Mouse (Mus musculus): ENCODE measurements around the gene Exoc3l. TPM values are rescaled to one million over a fixed set of nuclear protein-coding genes. Genes with fewer than 3 reads are reported as not detected.

Gene Exoc3l
- total RNA-seq, 4 experiments from 2014 or later, result 3.6 to 6.2 (median 4.8) TPM

DNA sequence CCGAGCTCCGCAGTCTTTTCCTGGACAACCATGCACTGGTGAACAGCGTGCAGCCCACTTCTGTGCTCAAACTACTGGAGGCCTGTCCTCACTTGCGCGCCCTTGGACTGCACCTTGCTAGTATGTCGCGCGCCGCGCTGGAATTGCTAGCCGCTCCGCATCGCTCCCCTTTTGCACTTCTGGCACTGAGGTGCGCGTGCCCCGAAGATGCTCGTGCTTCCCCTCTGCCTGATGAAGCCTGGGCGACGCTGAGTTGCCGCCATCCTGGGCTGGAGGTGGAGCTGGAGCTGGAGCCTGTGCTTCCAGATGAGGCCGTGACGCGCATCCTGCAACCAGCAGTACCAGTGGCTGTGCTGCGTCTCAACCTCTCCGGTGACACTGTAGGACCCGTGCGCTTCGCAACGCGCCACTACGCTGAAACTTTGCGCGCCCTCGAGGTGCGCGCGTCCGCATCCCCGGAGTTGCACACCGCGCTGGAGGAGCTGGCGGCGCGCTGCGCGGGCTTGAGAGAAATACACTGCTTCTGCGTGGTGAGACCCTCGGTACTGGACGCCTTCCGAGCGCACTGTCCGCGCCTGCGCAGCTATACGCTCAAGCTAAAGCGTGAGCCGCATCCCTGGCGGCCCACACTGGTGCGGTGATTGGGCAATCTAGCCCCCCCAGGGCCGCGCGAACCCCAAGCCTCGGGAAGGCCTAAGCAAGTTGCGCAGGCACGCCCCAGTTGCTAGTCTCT is 27.4 kb downstream of the Exoc3l start:
- DNase-seq (ENCODE audit: low spot score), result no peak

DNA sequence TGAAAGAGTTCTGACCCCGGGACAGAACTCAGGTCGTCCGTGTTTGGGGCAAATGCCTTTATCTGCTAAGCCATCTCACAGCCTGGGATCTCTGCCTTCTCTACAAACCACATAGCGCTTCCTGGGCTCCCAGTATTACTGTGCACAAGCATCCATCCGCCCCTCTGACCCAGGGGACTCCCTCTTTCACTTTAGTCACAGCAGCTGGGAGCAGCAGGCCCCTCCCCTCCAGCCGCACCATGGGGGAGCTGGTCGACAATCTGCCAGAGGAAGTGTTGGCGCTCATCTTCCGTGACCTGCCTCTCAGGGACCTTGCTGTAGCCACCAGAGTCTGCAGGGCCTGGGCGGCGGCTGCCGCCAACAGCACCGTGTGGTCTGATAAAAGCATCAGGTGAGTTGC is 29.1 kb downstream of the Exoc3l start:
- no peak for DNase-seq (ENCODE audit: low spot score)

DNA sequence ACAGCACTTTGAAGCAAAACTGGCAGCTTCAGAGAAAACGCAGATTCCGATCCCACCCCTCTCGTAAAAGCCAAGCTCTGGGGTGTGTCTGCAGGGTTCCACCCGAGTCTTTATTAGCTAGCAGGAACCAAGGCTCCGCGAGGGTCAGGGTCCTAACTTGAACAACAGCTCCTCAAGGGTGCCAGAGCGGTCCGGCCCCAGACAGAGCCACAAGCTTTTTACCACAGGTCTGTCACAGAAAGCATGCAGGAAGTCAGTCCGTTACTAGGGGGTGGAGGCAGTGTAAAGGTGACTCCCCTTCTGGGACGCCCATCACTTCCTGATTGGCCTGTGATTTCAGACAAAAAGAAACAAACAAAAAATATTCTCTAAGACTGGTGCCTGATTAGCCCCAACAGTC is 30.8 kb downstream of the Exoc3l start:
- no peak for DNase-seq (ENCODE audit: low spot score)

DNA sequence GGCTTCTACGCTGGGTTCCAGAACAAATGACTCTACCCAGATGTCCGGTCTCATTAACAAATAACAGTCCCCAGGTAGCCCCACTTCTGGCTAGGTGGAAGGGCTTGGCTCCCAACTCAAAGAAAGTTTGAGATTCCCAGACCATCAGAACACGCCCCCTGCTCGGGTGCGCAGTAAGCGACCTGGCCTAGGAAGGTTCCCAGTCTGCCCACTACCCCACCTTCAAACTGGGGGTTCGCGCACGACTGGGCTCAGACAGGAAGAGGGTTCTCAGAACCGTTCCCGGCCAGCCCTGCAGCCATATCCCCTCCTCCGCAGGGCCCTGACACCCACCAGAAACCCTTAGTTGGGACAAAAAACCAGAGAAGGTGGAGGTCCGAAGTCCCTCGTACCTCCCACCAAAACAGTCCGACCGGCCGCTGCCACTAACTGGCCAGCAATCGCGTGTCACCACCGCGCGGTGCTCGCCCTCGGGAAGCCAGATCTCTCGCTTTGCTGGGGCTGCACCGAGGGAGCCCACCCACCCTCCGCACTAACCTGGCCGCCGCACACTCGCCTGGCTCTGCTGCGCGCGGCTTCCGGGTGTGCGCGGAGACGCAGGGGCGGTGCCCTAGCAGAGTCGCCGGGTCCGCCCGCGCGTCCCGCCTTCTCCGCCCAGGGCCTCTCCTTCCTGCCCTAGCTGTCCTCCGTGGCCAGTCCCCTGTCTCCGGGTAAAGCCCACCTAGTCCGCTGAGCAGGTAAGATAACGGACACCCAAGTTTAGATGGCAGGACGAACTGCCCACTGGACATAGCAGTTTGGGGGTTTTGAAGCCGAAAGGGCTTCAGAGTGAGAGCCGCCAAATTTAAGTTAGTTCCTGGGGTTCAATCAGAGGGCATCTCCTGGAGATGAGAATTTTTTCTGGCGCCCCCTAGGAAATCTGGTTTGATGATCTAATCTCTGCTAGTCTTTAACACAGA is 31.6 kb downstream of the Exoc3l start, which contains the start of the genes Tradd and Fbxl8:
Gene Tradd (minus strand): TSS at position 586 of the 959 bp plus-strand sequence.
Gene Fbxl8 (plus strand): TSS at position 625 of the 959 bp plus-strand sequence.
- peak; percentile 78 for DNase-seq (ENCODE audit: low spot score)

DNA sequence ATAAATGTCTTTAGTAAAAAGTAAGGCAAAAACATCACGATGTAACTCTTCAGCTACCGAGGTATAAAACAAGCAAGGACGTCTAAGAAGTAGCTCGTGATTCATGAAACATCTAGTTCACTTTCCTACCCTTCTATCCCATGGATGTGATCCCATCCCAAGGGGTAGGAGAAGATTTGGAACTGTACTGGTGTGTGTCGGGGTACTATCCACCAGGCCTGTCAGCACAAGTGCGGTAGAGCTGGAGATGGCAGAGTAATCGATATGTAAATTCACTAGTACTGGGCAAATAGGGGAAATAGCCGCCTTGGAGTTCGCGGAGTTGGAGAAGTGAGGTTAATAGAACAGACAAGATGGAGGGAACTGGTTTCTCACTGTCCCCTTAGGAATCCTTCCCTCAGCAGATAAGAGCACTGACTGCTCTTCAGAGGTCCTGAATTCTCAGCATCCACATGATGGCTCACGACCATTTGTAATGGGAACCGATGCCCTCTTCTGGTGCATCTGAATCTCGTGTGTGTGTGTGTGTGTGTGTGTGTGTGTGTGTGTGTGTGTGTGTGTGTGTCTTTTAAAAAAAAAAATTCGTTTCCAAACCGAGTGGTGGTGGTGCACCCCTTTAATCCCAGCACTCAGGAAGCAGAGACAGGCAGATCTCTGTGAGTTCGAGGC is 32.5 kb downstream of the Exoc3l start:
- no peak for DNase-seq (ENCODE audit: low spot score)

DNA sequence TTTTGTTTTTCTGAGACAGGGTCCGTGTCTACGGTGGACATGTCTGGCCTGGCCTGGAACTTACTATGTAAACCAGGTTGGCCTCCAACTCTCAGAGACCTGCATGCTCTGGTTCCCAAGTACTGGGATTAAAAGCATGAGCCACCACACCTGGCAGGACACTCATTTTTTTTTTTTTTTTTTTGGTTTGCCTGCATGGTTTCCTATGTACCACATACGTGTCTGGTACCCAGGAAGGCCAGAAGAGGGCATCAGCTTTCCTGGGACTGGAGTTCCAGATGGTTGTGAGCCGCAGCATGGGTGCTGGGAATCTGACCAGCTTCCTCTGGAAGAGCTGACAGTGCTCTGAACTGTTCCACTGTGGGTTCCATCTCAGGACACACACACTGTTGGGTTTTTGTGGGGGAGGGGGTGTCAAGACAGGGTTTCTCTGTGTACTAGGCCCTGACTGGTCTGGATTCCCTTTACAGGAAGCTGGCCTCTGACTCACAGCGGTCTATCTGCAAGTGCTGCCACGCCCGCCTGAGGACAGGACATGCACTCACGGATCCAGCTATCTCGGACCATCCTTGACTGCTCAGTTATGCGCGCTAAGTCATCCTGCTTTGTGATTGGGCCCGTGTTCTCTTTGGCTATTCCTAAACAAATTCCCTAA is 34.4 kb downstream of the Exoc3l start:
- DNase-seq (ENCODE audit: low spot score), result no peak

DNA sequence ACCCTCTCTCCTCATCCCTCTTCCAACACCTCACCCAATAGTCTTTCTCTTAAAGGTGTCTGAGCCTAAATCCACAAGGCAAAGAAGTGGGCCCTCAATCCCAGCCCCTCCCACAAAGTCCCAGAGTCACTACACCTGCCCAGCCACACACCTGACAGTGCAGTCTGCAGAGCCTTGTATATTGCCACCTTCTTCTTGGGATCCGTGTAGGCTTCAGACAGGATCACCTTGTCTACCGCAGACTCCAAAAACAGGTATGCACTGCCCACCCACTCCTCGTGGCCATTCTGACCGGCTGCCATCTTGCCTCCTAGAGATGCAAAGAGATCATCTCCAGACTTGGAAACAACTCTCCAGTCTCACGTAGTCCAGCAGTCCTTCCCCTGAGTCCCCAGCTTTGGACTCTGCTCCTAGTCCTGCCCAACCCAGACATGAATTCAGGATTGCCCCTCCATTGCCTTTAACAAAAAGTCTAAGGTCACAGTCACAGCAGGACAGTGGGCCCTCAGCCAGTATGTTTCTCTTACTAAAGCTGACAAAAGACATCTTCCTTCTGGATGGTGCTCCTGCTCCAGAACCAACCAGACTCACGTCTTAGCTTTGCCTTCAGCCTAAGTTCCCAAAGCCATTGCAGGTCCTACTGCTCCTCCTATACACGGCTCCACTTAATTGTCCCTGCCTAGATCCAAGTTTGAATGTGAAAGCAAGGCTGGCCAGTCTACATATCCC is 35.4 kb downstream of the Exoc3l start:
- no peak for DNase-seq (ENCODE audit: low spot score)

DNA sequence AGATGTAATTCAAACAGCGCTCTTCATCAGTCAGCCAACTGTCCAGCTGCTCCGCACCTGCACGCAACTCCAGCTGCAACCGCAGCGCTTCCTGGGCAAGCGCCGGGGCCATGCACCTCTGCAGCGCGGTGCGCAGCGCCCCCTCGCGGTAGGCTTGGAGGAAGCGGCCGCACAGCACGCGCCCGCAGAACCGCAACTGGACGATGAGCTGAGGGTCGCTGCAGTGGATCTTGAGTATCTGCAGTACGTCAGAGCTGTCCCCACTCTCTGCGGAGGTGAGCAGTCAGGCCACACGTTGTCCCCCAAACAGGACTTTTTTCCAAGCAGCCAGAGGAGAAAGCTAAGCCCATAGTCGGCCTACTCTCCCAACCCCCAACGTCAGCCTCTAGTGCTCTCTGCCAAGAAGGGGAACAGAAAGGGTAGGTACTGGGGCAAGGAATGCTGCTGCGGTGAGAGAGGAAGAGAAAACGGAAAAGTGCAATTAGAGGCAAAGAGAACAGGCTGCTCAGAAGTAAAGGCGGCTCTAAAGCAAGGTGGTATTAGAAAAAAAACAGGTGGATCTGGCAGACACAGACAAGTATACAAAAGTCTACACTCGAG is 36.1 kb downstream of the Exoc3l start:
- DNase-seq (ENCODE audit: low spot score), result no peak

DNA sequence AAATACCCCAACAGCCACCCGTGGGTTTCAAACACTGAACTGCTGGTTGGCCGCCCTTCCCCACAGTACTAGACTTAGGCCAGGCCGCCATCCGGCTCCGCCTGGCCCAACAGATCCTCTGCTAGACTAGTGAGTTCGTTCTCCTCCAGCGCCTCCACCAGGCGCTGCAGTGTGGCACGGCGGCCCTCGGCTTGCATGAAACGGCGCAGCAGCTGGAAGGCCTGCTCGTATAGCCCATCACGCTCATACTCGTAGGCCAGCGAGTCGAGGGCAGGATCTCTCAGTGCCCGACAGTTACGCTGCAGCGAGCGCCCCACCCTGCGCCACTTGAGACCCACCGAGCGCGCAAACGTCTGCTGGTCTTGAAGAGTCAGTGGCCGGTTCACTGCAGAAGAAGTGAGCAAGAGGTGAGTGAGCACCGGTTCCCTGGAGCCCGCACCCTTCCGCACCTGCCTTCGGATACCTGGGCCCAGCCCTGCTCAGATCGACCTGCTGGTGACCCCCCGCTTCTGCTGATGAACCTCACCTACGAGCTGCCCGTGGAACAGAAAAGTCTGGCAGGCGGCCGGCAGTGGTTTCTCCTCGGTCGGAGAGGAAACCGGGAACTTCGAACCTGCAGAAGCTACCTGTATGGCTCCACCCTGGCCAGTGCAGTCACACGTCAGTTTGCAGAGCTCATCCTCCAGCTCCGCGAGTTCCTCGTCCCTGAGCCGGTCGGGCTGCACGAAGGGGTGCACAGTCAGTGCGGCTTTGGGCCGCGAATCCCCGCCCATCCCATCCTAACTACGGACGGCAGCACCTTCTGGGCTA is 36.8 kb downstream of the Exoc3l start:
- DNase-seq (ENCODE audit: low spot score), result no peak

DNA sequence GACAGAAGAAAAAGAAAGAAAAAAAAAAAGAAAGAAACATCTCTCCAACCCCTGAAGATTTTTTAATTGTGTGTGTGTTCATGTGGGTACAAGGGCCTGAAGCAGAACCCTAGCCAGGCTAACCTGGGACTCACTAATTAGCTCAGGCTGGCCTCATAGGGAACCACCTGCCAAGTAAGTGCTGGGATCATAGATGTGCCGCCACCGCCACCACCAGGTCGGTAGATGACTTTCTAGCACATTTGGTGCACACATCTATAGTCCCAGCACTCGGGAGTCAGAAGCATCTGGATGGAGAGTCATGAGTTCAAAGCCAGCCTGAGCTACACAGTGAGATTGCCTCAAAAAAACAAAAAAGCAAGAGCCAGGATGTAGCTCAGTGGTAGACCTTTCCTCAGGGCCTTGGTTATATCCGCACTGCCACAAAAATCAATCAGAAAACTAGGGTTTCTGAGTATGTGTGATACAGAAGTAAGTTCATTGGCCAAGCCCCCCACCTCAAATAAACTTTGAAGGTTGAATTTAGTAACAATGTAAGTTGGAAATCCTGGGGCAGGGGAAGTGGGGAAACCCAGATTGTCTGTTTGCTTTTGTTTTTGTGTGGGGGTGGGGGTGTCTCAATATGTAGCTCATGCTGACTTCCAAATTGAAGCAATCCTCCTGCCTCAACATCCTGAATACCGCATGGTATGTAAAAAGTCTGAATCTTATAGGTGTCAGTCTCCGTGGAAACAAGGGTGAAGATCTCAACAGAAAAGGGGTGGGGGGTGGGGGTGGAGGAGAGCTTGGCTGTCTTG is 38.4 kb downstream of the Exoc3l start:
- DNase-seq (ENCODE audit: low spot score), result no peak

DNA sequence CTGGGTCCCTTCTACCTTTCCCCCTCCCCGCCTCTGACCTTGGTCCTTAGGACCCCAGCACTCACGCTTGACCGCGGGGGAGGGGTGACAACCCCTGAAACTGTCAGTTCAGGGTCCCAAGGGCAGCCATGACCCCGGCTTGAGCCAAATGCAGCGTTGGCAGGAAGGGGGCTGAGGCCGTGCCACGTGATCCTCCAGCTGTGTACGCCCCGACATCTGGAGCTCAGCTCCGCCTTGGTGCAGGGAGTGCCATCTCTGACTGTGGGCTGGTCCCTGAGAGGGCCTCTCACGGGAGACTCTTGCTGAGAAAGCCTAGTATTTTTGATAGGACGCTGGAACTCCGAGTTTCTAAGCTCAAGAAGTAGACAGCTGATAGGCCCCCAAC is 40.9 kb downstream of the Exoc3l start, which contains the start of gene B3gnt9:
Gene B3gnt9 (minus strand): TSS at position 188 of the 385 bp plus-strand sequence.
- peak; percentile 73 for DNase-seq (ENCODE audit: low spot score)

DNA sequence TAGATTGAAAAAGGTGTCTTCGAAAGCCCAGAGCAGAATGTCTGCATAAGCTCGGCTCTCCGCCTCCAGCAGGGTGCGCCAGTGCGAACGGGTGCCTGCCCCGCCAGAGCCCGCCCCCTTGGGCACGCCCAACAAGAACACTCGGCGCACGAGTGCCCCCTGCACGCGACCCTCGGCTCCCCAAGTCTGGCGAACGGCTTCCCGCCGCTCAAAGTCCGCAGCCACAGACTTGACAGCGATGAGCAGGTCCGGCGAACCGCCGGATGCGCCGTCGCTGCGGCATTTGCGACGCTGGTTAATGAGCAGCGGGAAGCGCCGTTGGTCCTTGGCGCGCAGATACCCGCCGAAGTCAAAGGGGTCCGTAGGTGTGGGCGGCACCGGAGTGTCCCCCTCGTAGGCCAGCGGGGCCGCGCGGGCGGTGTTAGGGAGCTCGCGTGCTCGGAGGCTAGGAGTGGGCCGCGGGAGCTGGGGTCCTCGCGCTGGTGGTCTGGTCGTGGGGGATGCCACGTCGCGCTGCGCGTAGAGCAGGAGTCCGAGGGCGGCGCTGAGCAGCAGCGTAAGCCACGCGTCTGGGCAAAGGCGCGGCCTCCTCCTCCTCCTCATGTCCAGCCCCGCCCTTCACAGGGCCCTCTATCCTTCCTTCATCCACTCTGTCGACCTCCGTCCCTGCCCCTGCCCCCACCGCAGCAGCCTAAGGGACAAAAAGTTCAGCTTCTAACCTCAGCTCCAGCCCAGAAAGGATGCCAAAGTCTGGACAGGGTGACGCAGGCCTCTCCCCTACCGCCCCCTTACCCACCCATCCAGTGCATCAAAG is 41.5 kb downstream of the Exoc3l start:
- peak; percentile 85 for DNase-seq (ENCODE audit: low spot score)

DNA sequence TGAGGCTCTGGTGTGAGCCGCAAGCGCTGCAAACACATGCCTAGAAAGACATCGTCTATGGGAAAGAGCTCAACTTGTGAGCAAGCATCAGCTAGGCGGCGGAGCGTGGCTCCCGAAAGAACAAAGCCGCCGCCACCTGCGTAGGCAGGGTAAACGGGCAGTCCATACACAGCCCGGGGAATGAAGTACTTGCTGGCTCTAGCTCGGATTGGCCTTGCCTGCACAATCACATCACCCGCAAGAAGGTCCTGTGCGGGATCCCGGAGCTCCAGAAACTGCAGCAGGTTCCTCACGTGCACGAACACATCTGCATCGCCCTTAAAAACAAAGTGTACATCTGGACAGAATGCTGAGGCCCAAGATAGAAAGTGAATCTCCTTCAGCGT is 42.1 kb downstream of the Exoc3l start:
- DNase-seq (ENCODE audit: low spot score), result no peak

DNA sequence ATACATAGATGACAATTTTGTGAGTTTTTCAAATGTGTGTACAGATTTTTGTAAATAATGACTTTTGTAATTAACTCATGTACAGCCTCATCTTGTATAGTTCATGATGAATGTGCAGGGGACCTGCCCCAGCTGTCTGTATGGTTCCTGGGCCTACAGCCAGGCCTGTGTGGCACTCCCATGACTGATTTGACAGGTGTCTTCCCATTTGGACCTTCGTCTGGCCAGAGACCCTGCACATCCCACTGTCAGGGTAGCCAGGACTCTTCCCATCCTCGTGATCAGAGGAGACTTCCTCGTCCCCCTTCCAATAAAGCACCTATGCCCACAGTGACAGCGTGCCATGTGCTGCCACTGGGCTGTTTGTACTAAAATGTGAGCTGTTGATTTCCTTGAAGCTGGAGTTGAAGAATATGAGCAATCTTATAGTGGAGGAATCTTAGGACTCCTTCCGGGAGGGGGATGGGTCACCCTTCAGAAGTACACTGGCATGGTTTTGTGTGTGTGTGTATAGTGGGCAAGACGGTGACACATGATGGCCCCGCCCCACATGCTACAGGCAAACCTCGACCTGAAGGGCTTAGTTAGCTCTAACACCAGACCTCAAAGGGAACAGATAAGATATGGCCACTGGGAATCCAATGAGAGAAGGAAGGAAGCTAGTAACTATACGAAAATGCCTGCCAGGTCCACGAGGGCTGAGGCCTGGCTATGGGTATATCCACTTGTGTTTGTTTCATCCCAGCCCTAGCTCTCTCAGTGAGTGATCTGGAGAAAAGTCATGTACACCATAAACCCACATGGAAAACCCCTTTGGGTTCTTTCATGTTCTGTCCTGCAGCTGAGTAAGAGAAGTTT is 43.0 kb downstream of the Exoc3l start:
- DNase-seq (ENCODE audit: low spot score), result no peak

DNA sequence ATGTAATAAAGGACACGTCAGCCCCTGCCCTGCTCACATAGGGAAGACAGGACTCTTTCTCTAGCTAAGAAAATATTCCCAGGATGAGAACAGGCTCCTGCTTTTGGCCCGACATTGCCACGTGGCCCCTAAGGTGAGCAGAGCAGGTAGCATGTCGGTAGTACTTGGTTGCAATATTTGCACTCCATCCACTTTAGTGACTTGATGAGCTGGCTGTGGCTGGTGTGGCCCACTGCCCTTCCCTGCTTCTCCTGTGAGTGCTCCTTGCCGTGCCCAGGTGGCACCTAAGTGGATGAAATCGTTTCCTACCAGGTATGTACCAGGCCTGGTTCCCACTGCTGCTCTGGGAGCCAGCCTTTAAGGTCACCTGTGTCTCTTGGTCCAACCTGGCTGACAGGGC is 43.9 kb downstream of the Exoc3l start:
- DNase-seq (ENCODE audit: low spot score), result no peak

DNA sequence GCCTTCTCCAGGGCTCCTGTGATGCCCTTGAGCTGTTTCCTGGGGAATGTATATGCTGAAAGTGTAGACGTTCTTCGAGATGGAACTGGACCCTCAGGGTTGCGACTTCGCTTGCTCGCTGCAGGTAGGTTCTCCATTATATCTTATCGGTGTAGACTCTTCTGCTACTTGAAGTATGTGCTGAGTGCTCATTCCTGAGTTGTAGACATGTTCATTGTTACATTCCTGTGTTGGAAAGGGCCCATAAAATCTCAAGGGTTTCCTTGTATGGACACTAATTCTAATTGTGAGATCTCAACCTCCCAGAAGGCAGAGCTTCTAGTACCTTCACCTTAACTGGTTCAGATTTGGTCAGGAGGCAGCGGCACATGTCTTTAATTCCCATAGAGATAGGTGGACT is 54.9 kb downstream of the Exoc3l start:
- DNase-seq (ENCODE audit: low spot score), result no peak
